8 mouse cellular contexts compared by ENCODE assay signal in genomic region chr19:24029616-24030510, GRCm38 (mm10). TPM values are rescaled to one million over a fixed set of nuclear protein-coding genes. Genes with fewer than 3 reads are reported as not detected.
DNase-seq lines count a peak whose midpoint lies in the region; ATAC-seq and TF ChIP-seq lines count a peak whose summit lies in the region.

No protein-coding gene starts in this region.

- ATAC-seq in hindbrain, postnatal 0 days = no peak
- ATAC-seq in liver, embryonic 15.5 days (ENCODE audit: insufficient read depth) = no peak
- ATAC-seq in stomach, embryonic 14.5 days (ENCODE audit: insufficient number of reproducible peaks, insufficient read depth, low FRiP score, low read depth) = 0 out of 2 replicates have a peak, but pooled peaks have one; percentile 20

- peak overlapping the region; percentile 68 for H3K9ac ChIP-seq in hindbrain, postnatal 0 days (replicated peaks; ENCODE audit: low read length)
- H3K9ac ChIP-seq in liver, embryonic 15.5 days = no peak overlapping the region
- peak overlapping the region; percentile 57; the same call in 1 of the 2 replicates for H3K9ac ChIP-seq in stomach, embryonic 14.5 days (replicated peaks; ENCODE audit: low read depth, low read length)

- no peaks in the 10 kb centered on the region for H3K27me3 ChIP-seq in hindbrain, postnatal 0 days (ENCODE audit: insufficient read depth, low read length)
- peaks cover 65% of the 10 kb centered on the region for H3K27me3 ChIP-seq in liver, embryonic 15.5 days
- peaks cover 16% of the 10 kb centered on the region for H3K27me3 ChIP-seq in stomach, embryonic 14.5 days (ENCODE audit: control insufficient read depth, insufficient read depth, low read length)

- peak; percentile 13 to 45 for DNase-seq in adrenal gland, adult 18-20 months (ENCODE audit: low spot score in 2 of 2)
- no peak for DNase-seq in adrenal gland, adult 8-10 months
- peak; percentile 60 to 67 for DNase-seq in adrenal gland, postnatal 36 days
- DNase-seq in gastrocnemius, adult 18-20 months (ENCODE audit: low spot score) = peak; percentile 51
- peak; percentile 32 for DNase-seq in hindbrain, postnatal 0 days (ENCODE audit: low spot score)
- DNase-seq in thymus, postnatal 0 days (ENCODE audit: low spot score) = no peak

- no peaks in the 10 kb centered on the region for H3K4me1 ChIP-seq in hindbrain, postnatal 0 days (ENCODE audit: insufficient read depth, low read length)
- no peaks in the 10 kb centered on the region for H3K4me1 ChIP-seq in liver, embryonic 15.5 days (replicated peaks)
- H3K4me1 ChIP-seq in stomach, embryonic 14.5 days (ENCODE audit: control insufficient read depth, insufficient read depth, low read length) = no peaks in the 10 kb centered on the region; the same call in 1 of the 2 replicates

- 10% methylated on average over 20 of the region's 20 CpGs for WGBS in hindbrain, postnatal 0 days
- WGBS in liver, embryonic 15.5 days (ENCODE audit: insufficient replicate concordance) = 17% methylated on average over 20 of the region's 20 CpGs
- 14% methylated on average over 20 of the region's 20 CpGs for WGBS in stomach, embryonic 14.5 days

- H3K9me3 ChIP-seq in hindbrain, postnatal 0 days (ENCODE audit: low read length) = no peaks in the 10 kb centered on the region
- no peaks in the 10 kb centered on the region for H3K9me3 ChIP-seq in liver, embryonic 15.5 days (replicated peaks)
- H3K9me3 ChIP-seq in stomach, embryonic 14.5 days (ENCODE audit: control insufficient read depth, low read depth, low read length) = no peaks in the 10 kb centered on the region

- TF ChIP-seq CTCF in hindbrain, postnatal 0 days (IDR thresholded peaks at IDR 0.05; ENCODE audit: low read depth) = no peak

- no peaks in the 10 kb centered on the region for H3K36me3 ChIP-seq in hindbrain, postnatal 0 days (ENCODE audit: insufficient read depth, low read length)
- no peaks in the 10 kb centered on the region for H3K36me3 ChIP-seq in liver, embryonic 15.5 days (replicated peaks)
- no peaks in the 10 kb centered on the region for H3K36me3 ChIP-seq in stomach, embryonic 14.5 days (ENCODE audit: control insufficient read depth, insufficient read depth, low read length)

- peak overlapping the region; percentile 79 for H3K4me3 ChIP-seq in hindbrain, postnatal 0 days (ENCODE audit: low read length)
- peak overlapping the region; percentile 48 for H3K4me3 ChIP-seq in liver, embryonic 15.5 days (replicated peaks)
- H3K4me3 ChIP-seq in stomach, embryonic 14.5 days (ENCODE audit: low read depth, low read length) = peak overlapping the region; percentile 59

- peak overlapping the region; percentile 92 for H3K4me2 ChIP-seq in hindbrain, postnatal 0 days (ENCODE audit: low read depth, low read length)
- H3K4me2 ChIP-seq in liver, embryonic 15.5 days = peak overlapping the region; percentile 67
- H3K4me2 ChIP-seq in stomach, embryonic 14.5 days (replicated peaks; ENCODE audit: low read depth, low read length) = peak overlapping the region; percentile 83

- H3K27ac ChIP-seq in hindbrain, postnatal 0 days = peak overlapping the region; percentile 69; the same call in 1 of the 2 replicates
- no peak overlapping the region for H3K27ac ChIP-seq in liver, embryonic 15.5 days (replicated peaks)
- no peak overlapping the region for H3K27ac ChIP-seq in stomach, embryonic 14.5 days (ENCODE audit: low read length)

RNA-seq across cellular contexts. Expression of gene Fam189a2, which starts 1.0 kb away (rescaled TPM):
- 1 to 10 TPM; 7.4 to 9.5 TPM for total RNA-seq in adrenal gland, adult 18-20 months (2021)
- total RNA-seq in adrenal gland, adult 8-10 months (2022) = 10 to 100 TPM in 2 of 4 experiments, 1 to 10 TPM in 2; 8.0 to 16.6 (median 11.7) TPM
- 1 to 10 TPM; 6.8 to 8.2 TPM for total RNA-seq in adrenal gland, postnatal 36 days (2021)
- total RNA-seq in gastrocnemius, adult 18-20 months (2021) = 10 to 100 TPM; 23.9 to 33.6 TPM
- 12.8 and 16.9 TPM in 2 replicates for total RNA-seq in hindbrain, postnatal 0 days (2014; rRNA removed)
- polyA plus RNA-seq in hindbrain, postnatal 0 days (2015; fragmentation: Nextera tagmentation; extraction: Ambion mirVana) = 2.7 and 2.9 TPM in 2 replicates
- polyA plus RNA-seq in liver, embryonic 15.5 days (2015; fragmentation: Nextera tagmentation; extraction: Ambion mirVana) = 0.03 TPM in 1 of 2 replicates, not detected in the other
- 0.62 and 0.73 TPM in 2 replicates for polyA plus RNA-seq in stomach, embryonic 14.5 days (2014; fragmentation: Nextera tagmentation; extraction: Ambion mirVana)
- 0.35 and 0.44 TPM in 2 replicates for polyA plus RNA-seq in thymus, postnatal 0 days (2015; fragmentation: Nextera tagmentation; extraction: Ambion mirVana)

Comparison
In these comparisons a context has a peak if more than half of its experiments do, and no peak if none do; other contexts are left out.
1. DNase-seq: peak in adrenal gland, adult 18-20 months (2 of 2), adrenal gland, postnatal 36 days (2 of 2), gastrocnemius, adult 18-20 months (single experiment) and hindbrain, postnatal 0 days (single experiment); none in adrenal gland, adult 8-10 months (single experiment) and thymus, postnatal 0 days (single experiment).
2. Peak in every context shown above with its lines, with median percentiles within 50 percentile points of each other: H3K4me2 ChIP-seq and H3K4me3 ChIP-seq.